Mouse (Mus musculus): Measurements from ENCODE around the gene Tecpr2. TPM values are rescaled to one million over a fixed set of nuclear protein-coding genes. Genes with fewer than 3 reads are reported as not detected.
A peak's percentile ranks its signal among the peaks of the same experiment; 100 is the strongest.

Tecpr2 gene
- polyA plus RNA-seq, 1 experiment from 2014 or later: 3.1 TPM

DNA sequence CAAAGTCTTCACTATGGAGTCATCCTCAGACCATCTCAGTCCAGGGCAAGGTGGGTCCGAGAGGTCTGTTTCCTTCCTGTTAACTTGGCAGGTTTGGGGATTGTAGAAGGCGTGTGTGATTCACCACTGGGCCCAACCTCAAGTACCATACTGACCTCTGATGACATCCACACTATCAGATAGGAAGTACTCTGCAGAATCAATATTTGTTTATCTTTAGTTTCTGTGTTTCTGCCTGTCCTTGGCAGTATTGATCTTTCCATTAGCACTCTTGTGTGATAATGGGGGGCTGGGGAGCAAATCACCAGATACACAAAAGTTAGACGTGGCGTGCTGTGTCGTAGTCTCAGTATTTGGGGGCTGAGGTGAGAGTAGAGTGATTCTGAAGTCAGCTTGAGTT, 17.8 kb upstream of the Tecpr2 start:
- WGBS: 75% methylated on average over 5 of the region's 5 CpGs

DNA sequence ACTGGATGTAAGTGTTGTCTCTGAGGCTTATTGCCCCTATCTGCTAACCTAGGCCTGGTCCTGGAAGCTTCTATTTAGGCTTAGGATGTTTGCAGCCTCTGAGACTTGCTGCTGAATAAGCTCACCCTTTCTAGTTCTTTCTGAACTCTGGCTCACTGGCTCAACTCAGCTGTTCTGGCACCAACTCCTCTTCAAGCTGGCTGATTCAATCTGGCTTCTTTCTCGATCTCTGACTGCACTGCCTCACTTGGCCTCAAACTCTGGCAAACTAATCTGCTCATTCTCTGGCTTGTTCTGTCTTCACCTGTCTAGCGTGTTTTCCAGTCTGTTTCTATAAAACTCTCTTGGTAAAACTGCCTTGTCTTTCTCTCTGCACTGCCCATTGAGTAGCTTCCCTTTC, 13.7 kb upstream of the Tecpr2 start:
- H3K9me3 ChIP-seq: no peaks in the 10 kb centered on the region
- H3K4me2 ChIP-seq: no peak overlapping the region
- H3K4me1 ChIP-seq: no peaks in the 10 kb centered on the region
- ATAC-seq (ENCODE audit: borderline replicate concordance, extremely low read depth, low FRiP score, low TSS enrichment): no peak
- peaks cover 71% of the 10 kb centered on the region for H3K36me3 ChIP-seq
- WGBS: 87% methylated on average over 2 of the region's 2 CpGs
- H3K27ac ChIP-seq: no peak overlapping the region
- H3K27me3 ChIP-seq: no peaks in the 10 kb centered on the region
- H3K4me3 ChIP-seq: no peak overlapping the region
- no peak overlapping the region for H3K9ac ChIP-seq

More for the DNA sequence above, 17.8 kb upstream of the Tecpr2 start:
- no peak for ATAC-seq (ENCODE audit: borderline replicate concordance, extremely low read depth, low FRiP score, low TSS enrichment)
- Histone ChIP-seq H3K36me3 (peaks cover 65% of the 10 kb centered on the region), H3K4me2 (no peak overlapping the region), H3K27ac (no peak overlapping the region), H3K9me3 (no peaks in the 10 kb centered on the region), H3K9ac (no peak overlapping the region), H3K4me3 (no peak overlapping the region), H3K27me3 (no peaks in the 10 kb centered on the region), H3K4me1 (no peaks in the 10 kb centered on the region)

GRCm38 (mm10) chr12:110882291-110882690, 6.8 kb upstream of the Tecpr2 start:
- Histone ChIP-seq H3K4me2 (no peak overlapping the region), H3K27me3 (no peaks in the 10 kb centered on the region), H3K4me1 (no peaks in the 10 kb centered on the region), H3K36me3 (peaks cover 50% of the 10 kb centered on the region), H3K27ac (no peak overlapping the region), H3K4me3 (no peak overlapping the region), H3K9me3 (no peaks in the 10 kb centered on the region), H3K9ac (no peak overlapping the region)
- ATAC-seq (ENCODE audit: borderline replicate concordance, extremely low read depth, low FRiP score, low TSS enrichment): no peak
- WGBS: 88% methylated on average over 7 of the region's 7 CpGs

DNA sequence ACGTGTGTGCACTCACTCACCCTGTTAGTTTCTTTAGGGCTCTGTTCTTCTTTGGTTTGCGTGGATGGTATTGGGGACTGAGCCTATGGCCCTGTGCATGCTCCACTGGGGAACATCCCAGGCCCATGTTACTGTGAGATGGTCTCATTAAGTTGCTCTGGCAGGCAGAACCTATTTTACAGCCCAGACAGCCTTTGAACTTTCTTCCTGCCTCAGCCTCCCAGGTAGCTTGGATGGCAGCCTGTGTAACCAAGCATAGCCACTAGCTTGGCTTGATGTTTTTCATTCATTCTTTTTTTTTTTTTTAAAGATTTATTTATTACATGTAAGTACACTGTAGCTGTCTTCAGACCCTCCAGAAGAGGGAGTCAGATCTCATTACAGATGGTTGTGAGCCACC, 3.8 kb upstream of the Tecpr2 start:
- Histone ChIP-seq H3K9ac (no peak overlapping the region), H3K27ac (no peak overlapping the region), H3K4me2 (no peak overlapping the region), H3K4me3 (no peak overlapping the region), H3K27me3 (no peaks in the 10 kb centered on the region), H3K36me3 (peaks cover 30% of the 10 kb centered on the region), H3K4me1 (peaks cover 16% of the 10 kb centered on the region), H3K9me3 (no peaks in the 10 kb centered on the region)
- no peak for ATAC-seq (ENCODE audit: borderline replicate concordance, extremely low read depth, low FRiP score, low TSS enrichment)
- 89% methylated on average over 2 of the region's 2 CpGs for WGBS

DNA sequence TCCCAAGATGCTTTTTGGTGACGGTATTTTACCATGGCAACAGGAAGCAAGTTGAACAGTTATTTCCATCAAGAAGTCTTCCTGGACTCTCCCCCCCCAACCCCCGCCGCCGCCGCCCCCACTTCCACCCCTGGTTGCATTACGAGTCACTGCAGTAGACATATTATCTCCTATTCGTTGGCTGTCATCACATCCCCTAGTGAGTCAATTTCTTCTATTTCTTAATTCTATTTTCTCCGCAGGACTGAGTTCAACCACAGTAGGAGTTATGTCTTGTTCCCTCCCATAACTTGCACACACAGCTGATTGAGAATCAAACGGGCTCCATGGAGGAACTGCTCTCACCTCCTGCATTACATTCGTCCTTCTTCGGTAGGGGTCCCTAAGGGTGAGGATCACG, 958 bp upstream of the Tecpr2 start:
- Histone ChIP-seq H3K9me3 (no peaks in the 10 kb centered on the region), H3K4me3 (peak overlapping the region; percentile 76), H3K27me3 (no peaks in the 10 kb centered on the region), H3K9ac (peak overlapping the region; percentile 67), H3K36me3 (peaks cover 6% of the 10 kb centered on the region), H3K4me2 (peak overlapping the region; percentile 81), H3K27ac (no peak overlapping the region), H3K4me1 (peaks cover 21% of the 10 kb centered on the region)
- WGBS: 28% methylated on average over 12 of the region's 12 CpGs
- ATAC-seq (ENCODE audit: borderline replicate concordance, extremely low read depth, low FRiP score, low TSS enrichment): no peak

- Histone ChIP-seq H3K9me3 (no peaks in the 10 kb centered on the region), H3K27me3 (no peaks in the 10 kb centered on the region), H3K9ac (peak overlapping the region; percentile 67), H3K4me1 (peaks cover 21% of the 10 kb centered on the region), H3K36me3 (peaks cover 2% of the 10 kb centered on the region), H3K4me2 (peak overlapping the region; percentile 81), H3K27ac (no peak overlapping the region), H3K4me3 (peak overlapping the region; percentile 76)
- ATAC-seq (ENCODE audit: borderline replicate concordance, extremely low read depth, low FRiP score, low TSS enrichment): peak; percentile 9; the same call in 1 of the 2 replicates
- WGBS: under 1% methylated on average over 25 of the region's 25 CpGs
Measured at GRCm38 (mm10) chr12:110888606-110889005, 458 bp upstream of the Tecpr2 start.

DNA sequence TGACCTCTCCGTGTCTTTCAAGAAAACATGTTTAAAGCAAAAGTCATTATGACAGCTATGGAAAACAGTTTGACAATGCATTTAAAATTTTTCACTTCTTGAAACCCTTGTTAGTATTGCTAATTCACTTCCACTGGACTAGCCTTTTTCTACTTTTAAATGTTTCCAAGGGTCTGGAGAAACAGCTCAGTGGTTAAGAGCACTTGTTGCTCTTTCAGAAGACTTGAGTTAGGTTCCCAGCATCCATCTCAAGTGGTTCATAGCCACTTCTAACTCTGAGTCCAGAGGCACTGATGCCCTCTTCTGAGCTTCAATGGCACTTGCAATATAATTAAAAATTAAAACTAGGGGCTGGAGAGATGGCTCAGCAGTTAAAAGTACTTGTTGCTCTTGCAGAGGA, 2.8 kb downstream of the Tecpr2 start:
- H3K27ac ChIP-seq: no peak overlapping the region
- WGBS: 88% methylated on average over 1 of the region's 1 CpGs
- H3K4me1 ChIP-seq: peaks cover 21% of the 10 kb centered on the region
- H3K4me2 ChIP-seq: no peak overlapping the region
- no peaks in the 10 kb centered on the region for H3K9me3 ChIP-seq
- H3K36me3 ChIP-seq: no peaks in the 10 kb centered on the region
- no peak overlapping the region for H3K4me3 ChIP-seq
- no peak for ATAC-seq (ENCODE audit: borderline replicate concordance, extremely low read depth, low FRiP score, low TSS enrichment)
- H3K9ac ChIP-seq: no peak overlapping the region
- no peaks in the 10 kb centered on the region for H3K27me3 ChIP-seq

- 0 out of 2 replicates have a peak overlapping the region, but pooled peaks have one; percentile 7 for H3K27ac ChIP-seq
- WGBS: 65% methylated on average over 4 of the region's 4 CpGs
Measured at GRCm38 (mm10) chr12:110902106-110902505, 13.0 kb downstream of the Tecpr2 start.

DNA sequence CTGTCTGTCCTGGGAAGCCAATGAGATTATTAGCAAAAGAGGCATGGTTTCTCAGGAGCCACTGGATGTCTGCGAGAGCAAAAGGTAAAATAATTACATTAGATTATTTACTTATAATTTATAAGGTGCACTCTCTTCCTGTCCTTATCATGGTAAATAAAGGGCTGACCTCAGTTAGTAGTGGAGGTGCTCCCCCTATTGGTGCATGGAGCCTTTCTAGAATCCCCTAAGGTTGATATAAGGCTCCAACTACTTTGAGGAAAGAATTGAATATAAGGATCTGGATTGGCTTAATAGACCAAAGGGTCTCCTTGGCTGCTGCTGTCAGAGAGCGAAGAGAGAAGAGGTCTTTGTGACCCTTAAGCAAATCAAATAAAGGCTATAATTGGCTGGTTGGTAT, 14.5 kb downstream of the Tecpr2 start:
- no peaks in the 10 kb centered on the region for H3K36me3 ChIP-seq
- H3K9me3 ChIP-seq: no peaks in the 10 kb centered on the region
- no peak overlapping the region for H3K9ac ChIP-seq
- WGBS: 82% methylated on average over 2 of the region's 2 CpGs
- H3K4me3 ChIP-seq: no peak overlapping the region
- no peak overlapping the region for H3K4me2 ChIP-seq
- no peaks in the 10 kb centered on the region for H3K27me3 ChIP-seq
- H3K27ac ChIP-seq: no peak overlapping the region
- no peaks in the 10 kb centered on the region for H3K4me1 ChIP-seq
- ATAC-seq (ENCODE audit: borderline replicate concordance, extremely low read depth, low FRiP score, low TSS enrichment): no peak

More at GRCm38 (mm10) chr12:110902106-110902505, 13.0 kb downstream of the Tecpr2 start:
- ATAC-seq (ENCODE audit: borderline replicate concordance, extremely low read depth, low FRiP score, low TSS enrichment): no peak
- no peak overlapping the region for H3K4me3 ChIP-seq
- H3K4me1 ChIP-seq: no peaks in the 10 kb centered on the region
- no peaks in the 10 kb centered on the region; the same call in 1 of the 2 replicates for H3K36me3 ChIP-seq
- no peak overlapping the region for H3K4me2 ChIP-seq
- H3K9ac ChIP-seq: no peak overlapping the region
- no peaks in the 10 kb centered on the region for H3K27me3 ChIP-seq
- no peaks in the 10 kb centered on the region for H3K9me3 ChIP-seq

GRCm38 (mm10) chr12:110907845-110908244, 18.8 kb downstream of the Tecpr2 start:
- H3K27me3 ChIP-seq: no peaks in the 10 kb centered on the region
- no peaks in the 10 kb centered on the region for H3K36me3 ChIP-seq
- no peak overlapping the region for H3K9ac ChIP-seq
- H3K4me3 ChIP-seq: no peak overlapping the region
- no peak overlapping the region for H3K27ac ChIP-seq
- H3K4me1 ChIP-seq: no peaks in the 10 kb centered on the region
- WGBS: 79% methylated on average over 3 of the region's 3 CpGs
- no peak for ATAC-seq (ENCODE audit: borderline replicate concordance, extremely low read depth, low FRiP score, low TSS enrichment)
- H3K4me2 ChIP-seq: no peak overlapping the region
- H3K9me3 ChIP-seq: no peaks in the 10 kb centered on the region

- H3K4me3 ChIP-seq: no peak overlapping the region
- WGBS: 96% methylated on average over 2 of the region's 2 CpGs
- H3K27ac ChIP-seq: no peak overlapping the region
- H3K9me3 ChIP-seq: no peaks in the 10 kb centered on the region
- no peak overlapping the region for H3K4me2 ChIP-seq
- no peaks in the 10 kb centered on the region for H3K27me3 ChIP-seq
- no peaks in the 10 kb centered on the region for H3K4me1 ChIP-seq
- no peak overlapping the region for H3K9ac ChIP-seq
- H3K36me3 ChIP-seq: no peaks in the 10 kb centered on the region
- ATAC-seq (ENCODE audit: borderline replicate concordance, extremely low read depth, low FRiP score, low TSS enrichment): no peak
Measured at GRCm38 (mm10) chr12:110909962-110910361, 20.9 kb downstream of the Tecpr2 start.

DNA sequence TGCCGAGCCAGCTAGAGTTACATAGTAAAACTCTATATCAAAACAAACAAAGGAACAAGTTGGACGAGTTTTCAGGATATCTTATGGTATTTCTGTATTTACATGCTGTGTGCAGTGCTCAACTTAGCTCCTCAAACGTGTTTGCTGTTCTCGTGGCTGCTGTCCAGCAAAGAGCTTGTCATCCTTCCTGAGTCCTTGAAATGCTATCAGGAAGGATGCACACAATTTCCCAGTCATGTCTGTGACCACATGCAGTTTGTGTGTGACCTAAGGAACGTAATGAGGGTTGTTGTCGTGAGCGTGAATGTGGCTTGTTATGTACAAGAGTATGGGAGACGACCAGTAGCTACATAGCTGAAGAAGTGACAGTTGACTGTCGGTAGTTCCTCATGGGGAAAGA, 26.7 kb downstream of the Tecpr2 start:
- Histone ChIP-seq H3K4me1 (no peaks in the 10 kb centered on the region), H3K4me2 (no peak overlapping the region)
- 64% methylated on average over 9 of the region's 9 CpGs for WGBS

DNA sequence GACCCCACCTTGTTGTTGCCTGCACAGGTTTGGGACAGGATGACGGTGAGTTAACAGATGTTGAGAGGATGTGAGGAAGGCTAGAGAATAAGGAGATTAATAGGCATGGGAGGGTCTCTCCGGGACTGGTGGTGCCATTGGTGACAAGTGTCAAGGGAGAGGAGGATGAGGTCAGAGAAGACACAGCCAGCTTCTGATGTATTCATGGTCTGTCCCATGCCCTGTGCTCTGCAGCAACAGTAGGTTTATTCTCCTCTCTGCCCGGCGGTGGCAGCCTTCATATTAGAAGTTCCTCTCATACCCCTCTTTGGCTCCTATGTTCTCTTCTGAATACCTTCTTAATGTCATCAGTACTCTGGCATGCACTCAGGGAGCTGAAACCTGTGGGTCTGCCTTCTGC, 31.2 kb downstream of the Tecpr2 start:
- Histone ChIP-seq H3K9ac (no peak overlapping the region), H3K9me3 (no peaks in the 10 kb centered on the region), H3K4me2 (no peak overlapping the region), H3K27ac (no peak overlapping the region), H3K4me1 (no peaks in the 10 kb centered on the region), H3K36me3 (peaks cover 11% of the 10 kb centered on the region), H3K27me3 (no peaks in the 10 kb centered on the region), H3K4me3 (no peak overlapping the region)
- WGBS: 91% methylated on average over 4 of the region's 4 CpGs
- ATAC-seq (ENCODE audit: borderline replicate concordance, extremely low read depth, low FRiP score, low TSS enrichment): no peak

More for the DNA sequence above, 26.7 kb downstream of the Tecpr2 start:
- no peak for ATAC-seq (ENCODE audit: borderline replicate concordance, extremely low read depth, low FRiP score, low TSS enrichment)
- Histone ChIP-seq H3K4me3 (no peak overlapping the region), H3K9me3 (no peaks in the 10 kb centered on the region), H3K9ac (no peak overlapping the region), H3K36me3 (peaks cover 12% of the 10 kb centered on the region), H3K27ac (no peak overlapping the region), H3K27me3 (no peaks in the 10 kb centered on the region)
